ENCODE assay signal across 13 mouse cellular contexts in genomic region chr4:58210557-58211090, GRCm38 (mm10). TPM values are rescaled to one million over a fixed set of nuclear protein-coding genes. Genes with fewer than 3 reads are reported as not detected.
A peak's percentile ranks its signal among the peaks of the same experiment; 100 is the strongest.
DNase-seq lines count a peak whose midpoint lies in the region; ATAC-seq and TF ChIP-seq lines count a peak whose summit lies in the region.
"Had no signal": no experiment of that assay in that cellular context is flagged by ENCODE, and none has a peak within 500 bp of the region (broad histone marks: within the 10 kb centered on the region; RNA-seq: fewer than 3 reads in every experiment).

No protein-coding gene starts in this region.

- 60% methylated on average over 5 of the region's 5 CpGs for WGBS in midbrain, embryonic 14.5 days
- WGBS in midbrain, embryonic 16.5 days, result 64% methylated on average over 5 of the region's 5 CpGs
- WGBS in cerebellum, adult 2 months, result 17% methylated on average over 5 of the region's 5 CpGs
- 56% methylated on average over 5 of the region's 5 CpGs for WGBS in forebrain, embryonic 16.5 days

- H3K27ac ChIP-seq in midbrain, embryonic 14.5 days (replicated peaks; ENCODE audit: low read depth, low read length), result no peak overlapping the region
- no peak overlapping the region for H3K27ac ChIP-seq in midbrain, embryonic 16.5 days (ENCODE audit: low read length)
- H3K27ac ChIP-seq in cerebellum, adult 2 months (ENCODE audit: insufficient read depth, low read length), result no peak overlapping the region
- no peak overlapping the region for H3K27ac ChIP-seq in forebrain, embryonic 16.5 days (ENCODE audit: low read length)
- H3K27ac ChIP-seq: liver, embryonic 14.5 days had no signal

- no peaks in the 10 kb centered on the region for H3K36me3 ChIP-seq in midbrain, embryonic 14.5 days (ENCODE audit: control insufficient read depth, insufficient read depth, low read length)
- H3K36me3 ChIP-seq in midbrain, embryonic 16.5 days (ENCODE audit: control insufficient read depth, insufficient read depth, low read length), result no peaks in the 10 kb centered on the region
- H3K36me3 ChIP-seq in forebrain, embryonic 16.5 days (ENCODE audit: control insufficient read depth, insufficient read depth), result no peaks in the 10 kb centered on the region
- H3K36me3 ChIP-seq: G1E had no signal

- no peak overlapping the region for H3K4me3 ChIP-seq in midbrain, embryonic 14.5 days (replicated peaks; ENCODE audit: low read depth, low read length)
- no peak overlapping the region for H3K4me3 ChIP-seq in midbrain, embryonic 16.5 days (ENCODE audit: low read depth, low read length)
- no peak overlapping the region for H3K4me3 ChIP-seq in cerebellum, adult 2 months (replicated peaks; ENCODE audit: insufficient read depth, low read depth, low read length)
- no peak overlapping the region for H3K4me3 ChIP-seq in forebrain, embryonic 16.5 days (replicated peaks; ENCODE audit: low read length)

- peaks cover 5% of the 10 kb centered on the region; the same call in 1 of the 2 replicates for H3K4me1 ChIP-seq in midbrain, embryonic 14.5 days (ENCODE audit: control insufficient read depth, insufficient read depth, low read length)
- H3K4me1 ChIP-seq in midbrain, embryonic 16.5 days (ENCODE audit: control insufficient read depth, insufficient read depth, low read length), result peaks cover 6% of the 10 kb centered on the region; the same call in 1 of the 2 replicates
- peaks cover 6% of the 10 kb centered on the region; the same call in 1 of the 2 replicates for H3K4me1 ChIP-seq in cerebellum, adult 2 months (ENCODE audit: control insufficient read depth, insufficient read depth, low read length)
- H3K4me1 ChIP-seq in forebrain, embryonic 16.5 days (replicated peaks; ENCODE audit: control insufficient read depth, insufficient read depth, low read length), result peaks cover 7% of the 10 kb centered on the region

- TF ChIP-seq POLR2A in cerebellum, adult 2 months (IDR thresholded peaks at IDR 0.05; ENCODE audit: borderline replicate concordance, insufficient read depth, low read length), result no peak

- peak; percentile 29 for DNase-seq in gastrocnemius, adult 18-20 months (ENCODE audit: low spot score)
- DNase-seq in gastrocnemius, postnatal 25 days, result no peak
- DNase-seq in midbrain, embryonic 14.5 days, result peak; percentile 21
- DNase-seq in cerebellum, adult 2 months, result peak; percentile 55 to 79
- peak; percentile 41 for DNase-seq in retina, embryonic 14.5 days (ENCODE audit: low spot score)
- DNase-seq in right cerebral cortex, adult 2 months (ENCODE audit: low spot score in 2 of 2), result no peak
- DNase-seq: thymus, adult 18-20 months had no signal

- TF ChIP-seq CTCF in cerebellum, adult 2 months (IDR thresholded peaks at IDR 0.05; ENCODE audit: borderline replicate concordance, insufficient read depth, low read depth, low read length), result peak; percentile 80

- H3K27me3 ChIP-seq in midbrain, embryonic 14.5 days (ENCODE audit: control insufficient read depth, insufficient read depth, low read length), result peaks cover 14% of the 10 kb centered on the region
- H3K27me3 ChIP-seq in midbrain, embryonic 16.5 days (ENCODE audit: control insufficient read depth, insufficient read depth, low read depth, low read length), result peaks cover 13% of the 10 kb centered on the region
- H3K27me3 ChIP-seq in cerebellum, adult 2 months (ENCODE audit: control insufficient read depth, insufficient read depth, low read length), result no peaks in the 10 kb centered on the region
- H3K27me3 ChIP-seq in forebrain, embryonic 16.5 days (replicated peaks; ENCODE audit: control insufficient read depth, insufficient read depth, low read length), result peaks cover 15% of the 10 kb centered on the region

- H3K9me3 ChIP-seq in midbrain, embryonic 14.5 days (ENCODE audit: control insufficient read depth, low read length), result no peaks in the 10 kb centered on the region
- H3K9me3 ChIP-seq in midbrain, embryonic 16.5 days (replicated peaks; ENCODE audit: control insufficient read depth, low read length, poor library complexity, severe bottlenecking), result no peaks in the 10 kb centered on the region
- H3K9me3 ChIP-seq in forebrain, embryonic 16.5 days (ENCODE audit: control insufficient read depth, low read length), result no peaks in the 10 kb centered on the region

- no peak overlapping the region for H3K9ac ChIP-seq in midbrain, embryonic 14.5 days (replicated peaks; ENCODE audit: low read length)
- H3K9ac ChIP-seq in midbrain, embryonic 16.5 days (ENCODE audit: low read depth, low read length), result no peak overlapping the region
- H3K9ac ChIP-seq in forebrain, embryonic 16.5 days (replicated peaks; ENCODE audit: low read depth, low read length), result no peak overlapping the region
- H3K9ac ChIP-seq: liver, embryonic 14.5 days had no signal

- H3K4me2 ChIP-seq in midbrain, embryonic 14.5 days (ENCODE audit: low read length), result no peak overlapping the region
- no peak overlapping the region for H3K4me2 ChIP-seq in midbrain, embryonic 16.5 days (ENCODE audit: low read length)
- H3K4me2 ChIP-seq in forebrain, embryonic 16.5 days (ENCODE audit: low read length), result no peak overlapping the region
- H3K4me2 ChIP-seq: heart, embryonic 11.5 days had no signal

- ATAC-seq in midbrain, embryonic 14.5 days (ENCODE audit: low FRiP score, low TSS enrichment), result no peak
- no peak for ATAC-seq in midbrain, embryonic 16.5 days
- no peak for ATAC-seq in forebrain, embryonic 16.5 days
- ATAC-seq: forebrain, embryonic 14.5 days had no signal

RNA-seq across cellular contexts. Expression of gene Svep1, which starts 4.0 kb away (rescaled TPM):
- total RNA-seq in gastrocnemius, adult 18-20 months (2021), result 1 to 10 TPM; 5.7 to 6.3 TPM
- 10 to 100 TPM in 1 of 2 experiments, 1 to 10 TPM in 1; 8.2 to 11.9 TPM for total RNA-seq in gastrocnemius, postnatal 25 days (2021)
- 0.46 and 0.92 TPM in 2 replicates for polyA plus RNA-seq in midbrain, embryonic 14.5 days (2014; fragmentation: Nextera tagmentation; extraction: Ambion mirVana)
- polyA plus RNA-seq in midbrain, embryonic 16.5 days (2015; fragmentation: Nextera tagmentation; extraction: Ambion mirVana), result 0.51 and 0.94 TPM in 2 replicates
- polyA plus RNA-seq in cerebellum, adult 2 months (2012; rRNA removed), result 10.1 and 11.6 TPM in 2 replicates
- 0.49 and 0.65 TPM in 2 replicates for polyA plus RNA-seq in forebrain, embryonic 16.5 days (2015; fragmentation: Nextera tagmentation; extraction: Ambion mirVana)
- polyA plus RNA-seq: G1E had no signal

Comparison
In these comparisons a context has a peak if more than half of its experiments do, and no peak if none do; other contexts are left out.
1. DNase-seq: peak in gastrocnemius, adult 18-20 months (single experiment), midbrain, embryonic 14.5 days (single experiment), cerebellum, adult 2 months (2 of 2) and retina, embryonic 14.5 days (single experiment); none in gastrocnemius, postnatal 25 days (single experiment) and right cerebral cortex, adult 2 months (0 of 2).